Mouse (Mus musculus): ENCODE data around the gene Mtfr2.

Mtfr2 gene

DNA sequence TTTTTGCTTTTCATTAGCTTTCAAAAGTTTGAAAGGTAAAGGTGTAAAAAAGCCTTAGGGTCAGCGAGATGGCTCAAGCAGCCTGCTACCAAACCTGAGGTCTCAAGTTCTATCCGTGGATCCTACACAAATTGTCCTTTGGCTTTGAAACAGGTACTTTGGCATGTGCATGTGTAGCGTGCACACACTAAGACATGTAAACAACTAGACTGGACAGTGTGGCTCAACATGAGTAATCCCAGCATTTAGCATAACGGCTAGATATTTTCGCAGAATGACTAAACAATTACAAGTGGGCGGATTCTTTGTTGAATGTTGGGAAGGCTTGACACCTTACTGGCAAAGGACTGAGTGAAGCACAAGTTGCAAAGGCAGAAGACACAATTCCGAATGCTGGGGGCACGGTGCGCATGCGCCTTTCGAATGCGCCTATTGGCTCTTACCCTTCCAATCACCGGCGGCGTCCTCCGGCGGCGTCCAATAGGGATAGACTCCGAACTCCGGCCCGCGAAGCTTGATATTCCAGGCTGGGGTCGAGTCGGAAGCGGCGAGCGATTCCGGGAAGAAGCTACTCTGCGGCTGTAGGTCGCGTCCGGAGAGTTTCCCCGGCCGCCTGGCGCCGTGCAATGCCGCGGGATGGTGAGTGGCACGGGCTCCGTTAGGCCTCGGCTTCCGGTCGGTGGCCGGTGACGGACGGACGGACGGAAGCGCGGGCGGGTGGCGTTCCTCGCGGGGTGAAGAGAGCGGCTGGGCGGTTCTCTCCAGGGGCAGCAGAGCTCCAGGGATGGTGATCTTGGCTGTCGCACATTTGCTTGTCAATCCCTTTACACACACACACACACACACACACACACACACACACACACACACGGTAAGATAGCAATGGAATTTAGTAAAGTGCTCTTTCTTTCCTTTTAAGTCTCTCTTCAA lies at the start of gene Mtfr2:
Mtfr2 (plus strand) TSS at position 486 of the 930 bp plus-strand sequence.
- in situ Hi-C loops (cut with MboI; ENCODE audit: low sequenced_read_pairs): no loop called here

DNA sequence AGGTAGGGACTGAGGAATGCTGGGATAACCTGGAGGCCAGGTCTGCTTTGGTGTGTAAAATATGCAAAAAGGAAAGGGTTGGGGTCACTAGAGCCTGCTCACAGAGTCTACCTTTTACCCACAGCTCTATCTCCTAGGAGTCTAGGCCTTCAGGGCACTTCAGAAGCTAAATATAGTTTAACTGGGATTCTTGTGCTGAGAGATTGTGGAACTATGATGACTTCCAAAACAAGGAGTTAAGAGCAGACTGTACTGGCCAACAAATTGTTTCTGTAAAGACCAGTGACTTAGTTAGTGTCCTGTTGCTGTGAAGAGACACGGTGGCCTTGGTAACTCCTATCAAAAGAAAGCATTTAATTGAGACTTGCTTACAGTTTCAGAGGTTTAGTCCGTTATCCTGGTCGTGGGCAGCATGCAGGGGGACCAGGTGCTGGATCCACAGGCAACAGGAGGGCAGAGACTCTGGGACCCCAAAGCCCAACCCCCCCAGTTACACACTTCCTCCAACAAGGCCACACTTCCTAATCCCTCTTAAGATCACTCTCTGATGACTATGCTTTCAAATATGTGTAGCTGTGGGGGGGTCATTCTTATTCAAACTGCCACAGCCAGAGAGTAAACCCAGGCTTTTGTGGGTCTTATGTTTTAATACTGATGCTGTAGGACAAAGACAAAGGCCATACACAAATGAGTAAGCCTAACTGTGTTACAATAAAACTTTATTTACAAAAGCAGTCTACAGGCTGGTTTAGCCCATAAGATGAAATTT lies 49.2 kb upstream of the Mtfr2 start:
- in situ Hi-C loops (cut with MboI; ENCODE audit: low sequenced_read_pairs): no loop called here

DNA sequence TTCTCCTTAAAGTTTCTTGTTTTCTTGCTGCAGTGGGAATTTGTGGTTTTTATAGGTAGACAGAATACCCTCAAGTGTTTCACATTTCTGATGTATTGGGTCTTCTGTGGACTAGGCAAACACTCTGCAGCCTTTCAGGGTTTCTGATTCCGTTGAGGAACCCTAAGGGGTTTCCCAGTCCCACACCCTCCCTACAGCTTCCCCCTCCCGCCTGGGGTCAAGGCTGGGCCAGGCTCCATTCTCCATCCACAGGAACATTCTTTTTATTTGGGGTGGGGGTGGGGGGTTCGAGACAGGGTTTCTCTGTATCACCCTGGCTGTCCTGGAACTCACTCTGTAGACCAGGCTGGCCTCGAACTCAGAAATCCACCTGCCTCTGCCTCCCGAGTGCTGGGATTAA lies 48.5 kb upstream of the Mtfr2 start:
- in situ Hi-C loops (cut with MboI; ENCODE audit: low sequenced_read_pairs): no loop called here

- in situ Hi-C loops (cut with MboI; ENCODE audit: low sequenced_read_pairs): no loop called here
Measured at GRCm38 (mm10) chr10:20310969-20311769, 36.4 kb upstream of the Mtfr2 start.

GRCm38 (mm10) chr10:20311918-20312735 lies 35.4 kb upstream of the Mtfr2 start, which contains the start of gene Bclaf1:
Gene Bclaf1, plus strand, starts transcription at chr10:20312469.
- in situ Hi-C loops (cut with MboI; ENCODE audit: low sequenced_read_pairs): no loop called here

- in situ Hi-C loops (cut with MboI; ENCODE audit: low sequenced_read_pairs): no loop called here
Measured at GRCm38 (mm10) chr10:20312736-20313301, 34.8 kb upstream of the Mtfr2 start.

- in situ Hi-C loops (cut with MboI; ENCODE audit: low sequenced_read_pairs): no loop called here
Measured at GRCm38 (mm10) chr10:20313447-20313846, 34.1 kb upstream of the Mtfr2 start.

DNA sequence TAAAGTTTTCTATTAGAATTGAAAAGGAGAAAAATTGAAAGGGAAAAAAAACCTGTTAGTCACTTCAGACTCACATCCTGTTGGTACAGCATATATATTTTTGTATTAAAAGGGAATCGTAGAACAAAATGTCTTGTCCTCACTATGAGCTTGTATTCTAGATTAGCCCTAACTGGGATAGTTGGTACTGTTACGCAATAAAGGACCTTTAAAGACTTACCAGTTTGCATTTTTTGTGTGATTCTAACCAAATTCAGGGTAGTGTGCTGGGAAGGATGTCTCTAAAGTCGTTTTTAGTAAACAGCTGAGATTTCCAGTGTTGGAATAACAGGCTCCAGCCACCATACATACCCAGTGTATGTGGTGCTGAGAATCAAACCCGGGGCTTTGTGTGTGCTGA lies 33.6 kb upstream of the Mtfr2 start:
- in situ Hi-C loops (cut with MboI; ENCODE audit: low sequenced_read_pairs): no loop called here

DNA sequence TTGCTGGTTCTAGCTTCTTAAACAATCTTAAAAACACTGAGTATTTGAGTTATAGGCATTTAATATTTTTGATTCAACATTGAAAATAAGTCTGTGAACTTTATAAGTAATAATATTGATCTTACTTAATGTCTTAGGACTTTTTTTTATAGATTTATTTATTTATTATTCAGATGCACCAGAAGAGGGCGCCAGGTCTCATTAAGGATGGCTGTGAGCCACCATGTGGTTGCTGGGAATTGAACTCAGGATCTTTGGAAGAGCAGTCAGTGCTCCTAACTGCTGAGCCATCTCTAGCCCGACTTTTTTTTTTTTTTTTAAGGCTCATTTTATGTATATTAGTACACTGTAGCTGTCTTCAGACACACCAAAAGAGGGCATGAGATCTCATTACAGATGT lies 32.8 kb upstream of the Mtfr2 start:
- in situ Hi-C loops (cut with MboI; ENCODE audit: low sequenced_read_pairs): no loop called here

- in situ Hi-C loops (cut with MboI; ENCODE audit: low sequenced_read_pairs): no loop called here
Measured at GRCm38 (mm10) chr10:20317466-20317865, 30.1 kb upstream of the Mtfr2 start.

GRCm38 (mm10) chr10:20326226-20326625 lies 21.3 kb upstream of the Mtfr2 start:
- in situ Hi-C loops (cut with MboI; ENCODE audit: low sequenced_read_pairs): no loop called here

DNA sequence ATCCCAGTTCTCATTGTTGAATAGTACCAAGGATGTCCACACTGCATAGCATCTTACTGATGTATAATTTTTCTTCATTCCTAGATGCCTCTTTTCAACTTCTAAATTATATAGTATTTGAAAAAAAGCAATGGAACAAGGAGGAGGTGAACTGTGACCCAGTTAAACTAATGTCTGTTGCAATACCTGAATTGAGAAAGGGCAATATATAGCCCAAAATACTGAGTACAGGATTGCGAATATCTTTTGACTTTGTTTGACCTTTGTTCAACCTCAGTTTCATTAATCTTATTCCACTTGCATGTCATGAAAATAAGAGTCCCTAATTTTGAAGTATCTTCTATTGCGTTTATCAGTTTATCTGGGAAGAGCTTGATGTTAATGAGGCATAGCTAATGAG lies 16.3 kb upstream of the Mtfr2 start:
- in situ Hi-C loops (cut with MboI; ENCODE audit: low sequenced_read_pairs): no loop called here

GRCm38 (mm10) chr10:20337872-20338271 lies 9.7 kb upstream of the Mtfr2 start:
- in situ Hi-C loops (cut with MboI; ENCODE audit: low sequenced_read_pairs): no loop called here

GRCm38 (mm10) chr10:20345736-20346135 lies 1.8 kb upstream of the Mtfr2 start:
- in situ Hi-C loops (cut with MboI; ENCODE audit: low sequenced_read_pairs): no loop called here

GRCm38 (mm10) chr10:20348894-20349293 lies 1.3 kb downstream of the Mtfr2 start:
- in situ Hi-C loops (cut with MboI; ENCODE audit: low sequenced_read_pairs): no loop called here

DNA sequence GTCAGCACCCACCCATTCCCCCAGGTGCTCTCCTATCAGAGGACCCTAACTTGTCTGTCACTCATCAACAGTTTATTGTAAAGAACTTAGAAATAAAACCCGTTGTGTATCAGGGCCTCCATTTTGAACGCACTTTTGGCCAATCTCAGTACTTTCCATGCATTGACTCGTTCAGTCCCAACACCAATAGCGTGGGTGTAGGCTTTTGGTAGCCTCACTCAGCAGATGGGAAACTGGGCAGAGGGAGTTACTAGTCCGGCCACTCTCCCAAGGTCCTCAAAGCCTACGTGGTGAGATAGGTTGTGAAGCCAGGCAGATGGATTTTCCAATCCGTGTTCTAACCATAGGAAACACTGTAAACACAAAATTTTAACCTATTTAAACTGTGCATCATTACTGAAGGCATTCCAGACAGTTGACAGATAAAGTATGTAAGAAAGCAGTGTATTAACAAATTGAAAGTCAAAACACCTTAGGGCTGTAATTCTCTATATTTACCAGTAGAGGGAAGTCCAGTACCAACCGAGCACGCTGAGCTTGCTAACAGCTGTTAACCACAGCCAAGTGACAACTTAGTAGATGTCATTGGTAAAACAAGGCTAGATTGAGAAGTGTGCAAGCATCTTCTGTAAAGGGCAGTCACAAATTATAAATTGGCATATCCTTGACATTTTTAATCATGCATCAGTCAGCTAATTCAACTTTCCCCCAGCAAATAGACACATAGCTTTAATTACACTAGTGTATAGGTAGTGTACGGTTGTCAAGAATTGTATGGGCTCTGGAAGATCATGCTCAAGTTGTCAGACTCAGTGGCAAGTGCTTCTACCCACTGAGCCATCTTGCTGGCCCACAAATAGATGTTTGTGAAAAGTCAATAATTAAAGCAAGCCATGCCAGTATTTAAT lies 14.2 kb downstream of the Mtfr2 start:
- in situ Hi-C loops (cut with MboI; ENCODE audit: low sequenced_read_pairs): loop anchor here (25.0 kb wide), 1 partner anchor 576 kb away; no protein-coding TSS in a partner anchor

DNA sequence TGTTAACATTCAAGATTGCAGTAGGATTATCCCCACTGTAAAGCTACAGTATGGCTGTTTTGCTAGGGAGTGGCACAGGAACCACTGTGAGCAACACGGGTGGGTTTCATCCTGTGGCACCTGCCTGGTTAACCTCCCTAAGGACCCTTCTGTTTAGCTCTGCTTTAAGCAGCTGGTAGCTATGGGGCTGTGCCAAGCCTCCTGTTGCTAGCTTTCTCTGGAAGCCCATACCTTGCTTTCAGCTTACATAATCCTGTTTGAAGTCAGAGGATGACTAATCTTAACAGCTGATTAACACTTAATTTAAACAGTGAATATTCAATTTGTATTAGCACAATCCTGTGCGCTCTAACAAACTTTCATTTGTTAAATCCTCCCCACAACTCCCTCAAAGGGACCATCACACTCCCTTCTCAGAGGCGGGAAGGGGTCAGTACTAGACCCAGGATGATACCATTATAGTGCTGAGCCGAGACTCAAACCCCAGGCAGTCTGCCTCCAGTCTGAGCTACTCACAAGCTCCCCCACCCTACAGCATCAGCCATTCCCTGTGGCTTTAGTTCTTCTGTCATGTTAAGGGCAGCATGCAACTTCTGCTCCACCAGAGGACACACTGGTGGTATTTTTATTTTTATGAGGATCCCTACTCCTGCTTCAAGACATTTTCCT lies 15.0 kb downstream of the Mtfr2 start:
- in situ Hi-C loops (cut with MboI; ENCODE audit: low sequenced_read_pairs): loop anchor here (25.0 kb wide), 1 partner anchor 575 kb away; no protein-coding TSS in a partner anchor

DNA sequence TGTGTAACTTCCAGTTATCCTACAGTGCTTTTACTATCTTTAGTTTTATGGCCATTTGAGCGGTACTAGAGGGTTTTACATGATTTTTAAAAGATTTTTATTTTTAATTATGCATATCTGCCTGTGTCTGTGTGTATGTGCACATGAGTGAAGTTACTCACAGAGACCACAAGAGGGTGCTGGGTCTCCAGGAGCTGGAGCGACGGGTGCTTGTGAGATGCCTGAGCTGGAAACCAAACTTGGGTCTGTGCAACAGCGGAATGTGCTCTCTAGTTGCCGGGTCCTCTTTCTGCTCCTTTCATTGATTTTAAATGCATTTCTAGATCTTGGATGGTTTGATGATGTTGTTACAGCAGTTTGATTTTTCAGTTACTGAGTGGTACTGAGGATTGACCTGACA lies 24.5 kb downstream of the Mtfr2 start:
- in situ Hi-C loops (cut with MboI; ENCODE audit: low sequenced_read_pairs): loop anchor here (25.0 kb wide), 1 partner anchor 565 kb away; no protein-coding TSS in a partner anchor
